Mouse (Mus musculus): Measurements from ENCODE around the gene Mrc2. TPM values are rescaled to one million over a fixed set of nuclear protein-coding genes. Genes with fewer than 3 reads are reported as not detected.
A peak's percentile ranks its signal among the peaks of the same experiment; 100 is the strongest.

Mrc2 gene
- polyA plus RNA-seq, 1 experiment from 2014 or later = 0.09 TPM

GRCm38 (mm10) chr11:105350643-105351042 lies 58.2 kb downstream of the Mrc2 start:
- TF ChIP-seq CTCF (IDR thresholded peaks at IDR 0.05) = no peak
- ATAC-seq = no peak
- in situ Hi-C loops (cut with MboI; ENCODE audit: low pct_unique_long_range_greater_than_20kb) = no loop called here
- POLR2A ChIA-PET = no interaction called here
- CTCF ChIA-PET = interaction anchor here (0.9 to 4.1 kb wide), 2 partner anchors 242 to 560 kb away, joined by 3 to 34 read pairs; no protein-coding TSS in a partner anchor
- DNase-seq (ENCODE audit: low read depth, low spot score) = no peak
- no peaks in the 10 kb centered on the region for H3K27me3 ChIP-seq

GRCm38 (mm10) chr11:105352152-105352551 lies 59.7 kb downstream of the Mrc2 start:
- H3K27me3 ChIP-seq = no peaks in the 10 kb centered on the region
- TF ChIP-seq CTCF (IDR thresholded peaks at IDR 0.05) = no peak
- in situ Hi-C loops (cut with MboI; ENCODE audit: low pct_unique_long_range_greater_than_20kb) = no loop called here

GRCm38 (mm10) chr11:105352954-105353890 lies 60.8 kb downstream of the Mrc2 start:
- TF ChIP-seq CTCF (IDR thresholded peaks at IDR 0.05) = no peak
- DNase-seq (ENCODE audit: low read depth, low spot score) (peak; percentile 33), ATAC-seq (peak; percentile 45)
- H3K27me3 ChIP-seq = no peaks in the 10 kb centered on the region
- in situ Hi-C loops (cut with MboI; ENCODE audit: low pct_unique_long_range_greater_than_20kb) = no loop called here
- CTCF ChIA-PET = interaction anchor here (1.1 to 1.9 kb wide), 5 partner anchors 190 to 558 kb away, joined by 3 to 6 read pairs (median 3); no protein-coding TSS in a partner anchor
- POLR2A ChIA-PET = no interaction called here

More at GRCm38 (mm10) chr11:105352152-105352551, 59.7 kb downstream of the Mrc2 start:
- DNase-seq (ENCODE audit: low read depth, low spot score) = no peak
- ATAC-seq = no peak
- ChIA-PET CTCF (interaction anchor here (1.2 to 1.5 kb wide), 2 partner anchors 240 to 555 kb away, joined by 3 to 6 read pairs; no protein-coding TSS in a partner anchor), POLR2A (no interaction called here)

- ChIA-PET POLR2A (no interaction called here), CTCF (interaction anchor here (1.1 to 1.9 kb wide), 3 partner anchors 189 to 558 kb away, joined by 3 to 5 read pairs (median 3); no protein-coding TSS in a partner anchor)
- ATAC-seq (no peak), DNase-seq (ENCODE audit: low read depth, low spot score) (no peak)
- H3K27me3 ChIP-seq = no peaks in the 10 kb centered on the region
- in situ Hi-C loops (cut with MboI; ENCODE audit: low pct_unique_long_range_greater_than_20kb) = no loop called here
- TF ChIP-seq CTCF (IDR thresholded peaks at IDR 0.05) = no peak
Observed at GRCm38 (mm10) chr11:105353891-105354280, 61.4 kb downstream of the Mrc2 start.

- CTCF ChIA-PET = interaction anchor here (1.4 kb wide), 1 partner anchor 8 kb away, joined by 4 read pairs; no protein-coding TSS in a partner anchor
- in situ Hi-C loops (cut with MboI; ENCODE audit: low pct_unique_long_range_greater_than_20kb) = no loop called here
- no peaks in the 10 kb centered on the region for H3K27me3 ChIP-seq
- no peak for TF ChIP-seq CTCF (IDR thresholded peaks at IDR 0.05)
- no peak for ATAC-seq
- no peak for DNase-seq (ENCODE audit: low read depth, low spot score)
- POLR2A ChIA-PET = no interaction called here
Observed at GRCm38 (mm10) chr11:105356301-105356700, 63.9 kb downstream of the Mrc2 start.

- no peak for ATAC-seq
- in situ Hi-C loops (cut with MboI; ENCODE audit: low pct_unique_long_range_greater_than_20kb) = no loop called here
- DNase-seq (ENCODE audit: low read depth, low spot score) = no peak
- H3K27me3 ChIP-seq = no peaks in the 10 kb centered on the region
- CTCF ChIA-PET = interaction anchor here (1.7 to 3.0 kb wide), 2 partner anchors 14 to 230 kb away, joined by 6 to 10 read pairs; no protein-coding TSS in a partner anchor
- TF ChIP-seq CTCF (IDR thresholded peaks at IDR 0.05) = no peak
- POLR2A ChIA-PET = no interaction called here
Observed at GRCm38 (mm10) chr11:105362041-105362765, 69.8 kb downstream of the Mrc2 start.

- CTCF ChIA-PET = interaction anchor here (3.5 kb wide), 1 partner anchor 229 kb away, joined by 12 read pairs; no protein-coding TSS in a partner anchor
- in situ Hi-C loops (cut with MboI; ENCODE audit: low pct_unique_long_range_greater_than_20kb) = no loop called here
- POLR2A ChIA-PET = no interaction called here
- ATAC-seq (peak; percentile 41), DNase-seq (ENCODE audit: low read depth, low spot score) (no peak)
- peak; percentile 98 for TF ChIP-seq CTCF (IDR thresholded peaks at IDR 0.05)
- H3K27me3 ChIP-seq = no peaks in the 10 kb centered on the region
Observed at GRCm38 (mm10) chr11:105362946-105363597, 70.6 kb downstream of the Mrc2 start.

GRCm38 (mm10) chr11:105363598-105364385 lies 71.3 kb downstream of the Mrc2 start:
- in situ Hi-C loops (cut with MboI; ENCODE audit: low pct_unique_long_range_greater_than_20kb) = no loop called here
- H3K27me3 ChIP-seq = no peaks in the 10 kb centered on the region
- TF ChIP-seq CTCF (IDR thresholded peaks at IDR 0.05) = no peak
- POLR2A ChIA-PET = interaction anchor here (0.5 kb wide), 1 partner anchor 272 kb away, joined by 4 read pairs; no protein-coding TSS in a partner anchor
- CTCF ChIA-PET = interaction anchor here (3.5 kb wide), 1 partner anchor 228 kb away, joined by 12 read pairs; no protein-coding TSS in a partner anchor
- DNase-seq (ENCODE audit: low read depth, low spot score) (no peak), ATAC-seq (no peak)

- no peak for TF ChIP-seq CTCF (IDR thresholded peaks at IDR 0.05)
- CTCF ChIA-PET = interaction anchor here (3.5 kb wide), 1 partner anchor 227 kb away, joined by 12 read pairs; no protein-coding TSS in a partner anchor
- in situ Hi-C loops (cut with MboI; ENCODE audit: low pct_unique_long_range_greater_than_20kb) = no loop called here
- no peak for ATAC-seq
- DNase-seq (ENCODE audit: low read depth, low spot score) = no peak
- no peaks in the 10 kb centered on the region for H3K27me3 ChIP-seq
- POLR2A ChIA-PET = interaction anchor here (0.5 kb wide), 1 partner anchor 271 kb away, joined by 4 read pairs; no protein-coding TSS in a partner anchor
Observed at GRCm38 (mm10) chr11:105364386-105365065, 72.1 kb downstream of the Mrc2 start.
